9 mouse cellular contexts compared by ENCODE assay signal in genomic region chr6:117905260-117905930, GRCm38 (mm10). TPM values are rescaled to one million over a fixed set of nuclear protein-coding genes. Genes with fewer than 3 reads are reported as not detected.
DNase-seq lines count a peak whose midpoint lies in the region; ATAC-seq and TF ChIP-seq lines count a peak whose summit lies in the region.
"Had no signal": no experiment of that assay in that cellular context is flagged by ENCODE, and none has a peak within 500 bp of the region (broad histone marks: within the 10 kb centered on the region; RNA-seq: fewer than 3 reads in every experiment).

No protein-coding gene starts in this region.

- intact Hi-C loops in gastrocnemius, postnatal 36 days (cut with DNase I), result no loop called here
- intact Hi-C loops in left cerebral cortex, postnatal 10 days (cut with DNase I), result no loop called here

- no peak for ATAC-seq in lung, embryonic 14.5 days (ENCODE audit: insufficient read depth)
- no peak for ATAC-seq in embryonic facial prominence, embryonic 11.5 days (replicated peaks; ENCODE audit: insufficient number of reproducible peaks, low FRiP score, low TSS enrichment, low read depth)
- no peak for ATAC-seq in intestine, embryonic 14.5 days (replicated peaks; ENCODE audit: low FRiP score, low TSS enrichment, low read depth)
- no peak for ATAC-seq in CD4-positive, CD25-positive, alpha-beta regulatory T cell, adult 4 months

- TF ChIP-seq POLR2A in myocyte (IDR thresholded peaks at IDR 0.05; ENCODE audit: insufficient read length, low read depth), result no peak

- H3K4me1 ChIP-seq in lung, embryonic 14.5 days (ENCODE audit: insufficient read depth), result peaks cover 8% of the 10 kb centered on the region; the same call in 1 of the 2 replicates
- no peaks in the 10 kb centered on the region for H3K4me1 ChIP-seq in embryonic facial prominence, embryonic 11.5 days (ENCODE audit: control insufficient read depth, insufficient read depth, low read length)
- H3K4me1 ChIP-seq in intestine, embryonic 14.5 days (replicated peaks; ENCODE audit: control insufficient read depth, insufficient read depth, low read length), result peaks cover 19% of the 10 kb centered on the region

- peak overlapping the region; percentile 68 for H3K9ac ChIP-seq in lung, embryonic 14.5 days
- no peak overlapping the region for H3K9ac ChIP-seq in embryonic facial prominence, embryonic 11.5 days (replicated peaks; ENCODE audit: low read length)
- H3K9ac ChIP-seq in intestine, embryonic 14.5 days (ENCODE audit: low read length), result peak overlapping the region; percentile 67

- DNase-seq in lung, embryonic 14.5 days, result peak; percentile 23
- DNase-seq in lung, adult 18-20 months, result no peak
- DNase-seq in embryonic facial prominence, embryonic 11.5 days (ENCODE audit: low spot score), result no peak
- DNase-seq in intestine, embryonic 14.5 days (ENCODE audit: low spot score), result no peak
- no peak for DNase-seq in gastrocnemius, postnatal 36 days
- no peak for DNase-seq in left cerebral cortex, postnatal 10 days (ENCODE audit: extremely low spot score in 1 of 2, low spot score in 2 of 2)

- H3K27me3 ChIP-seq in lung, embryonic 14.5 days (ENCODE audit: insufficient read depth, low read length), result no peaks in the 10 kb centered on the region
- no peaks in the 10 kb centered on the region; the same call in 1 of the 2 replicates for H3K27me3 ChIP-seq in embryonic facial prominence, embryonic 11.5 days (ENCODE audit: control insufficient read depth, insufficient read depth, low read length)
- no peaks in the 10 kb centered on the region for H3K27me3 ChIP-seq in intestine, embryonic 14.5 days (replicated peaks; ENCODE audit: control insufficient read depth, insufficient read depth, low read length)
- no peaks in the 10 kb centered on the region for H3K27me3 ChIP-seq in myocyte (ENCODE audit: control insufficient read depth, insufficient read depth, insufficient read length)

- no peak overlapping the region for H3ac ChIP-seq in myocyte (ENCODE audit: control insufficient read depth, insufficient read length)

- peaks cover 42% of the 10 kb centered on the region for H3K79me2 ChIP-seq in myocyte (ENCODE audit: control insufficient read depth, insufficient read depth)

- H3K4me2 ChIP-seq in lung, embryonic 14.5 days, result peak overlapping the region; percentile 65
- peak overlapping the region; percentile 40; the same call in 1 of the 2 replicates for H3K4me2 ChIP-seq in embryonic facial prominence, embryonic 11.5 days (ENCODE audit: low read depth, low read length)
- H3K4me2 ChIP-seq in intestine, embryonic 14.5 days (ENCODE audit: low read length), result peak overlapping the region; percentile 54
- peak overlapping the region; percentile 97 for H3K4me2 ChIP-seq in myocyte (ENCODE audit: low read depth)

- no peaks in the 10 kb centered on the region for H3K9me3 ChIP-seq in lung, embryonic 14.5 days (ENCODE audit: low read depth, low read length)
- H3K9me3 ChIP-seq in embryonic facial prominence, embryonic 11.5 days (replicated peaks; ENCODE audit: control insufficient read depth, low read length), result no peaks in the 10 kb centered on the region
- no peaks in the 10 kb centered on the region for H3K9me3 ChIP-seq in intestine, embryonic 14.5 days (ENCODE audit: control insufficient read depth, low read length)

- peak overlapping the region; percentile 92 for H3K27ac ChIP-seq in lung, embryonic 14.5 days (ENCODE audit: low read depth)
- H3K27ac ChIP-seq in embryonic facial prominence, embryonic 11.5 days (replicated peaks; ENCODE audit: low read depth, low read length), result no peak overlapping the region
- H3K27ac ChIP-seq in intestine, embryonic 14.5 days (ENCODE audit: low read depth), result peak overlapping the region; percentile 88

- no peaks in the 10 kb centered on the region for H3K36me3 ChIP-seq in lung, embryonic 14.5 days (ENCODE audit: insufficient read depth)
- no peaks in the 10 kb centered on the region for H3K36me3 ChIP-seq in embryonic facial prominence, embryonic 11.5 days (replicated peaks; ENCODE audit: control insufficient read depth, insufficient read depth, low read depth, low read length)
- no peaks in the 10 kb centered on the region for H3K36me3 ChIP-seq in intestine, embryonic 14.5 days (ENCODE audit: control insufficient read depth, insufficient read depth, low read length)
- no peaks in the 10 kb centered on the region for H3K36me3 ChIP-seq in myocyte (ENCODE audit: control insufficient read depth, insufficient read depth)

- H3K4me3 ChIP-seq in lung, embryonic 14.5 days (ENCODE audit: low read depth, low read length), result peak overlapping the region; percentile 100
- no peak overlapping the region for H3K4me3 ChIP-seq in embryonic facial prominence, embryonic 11.5 days (ENCODE audit: low read depth, low read length)
- peak overlapping the region; percentile 54 for H3K4me3 ChIP-seq in intestine, embryonic 14.5 days (ENCODE audit: low read depth, low read length)
- H3K4me3 ChIP-seq in myocyte, result peak overlapping the region; percentile 96

- 20% methylated on average over 4 of the region's 4 CpGs for WGBS in lung, embryonic 14.5 days
- 37% methylated on average over 4 of the region's 4 CpGs for WGBS in embryonic facial prominence, embryonic 11.5 days
- WGBS in intestine, embryonic 14.5 days, result 17% methylated on average over 4 of the region's 4 CpGs

- no peak for TF ChIP-seq CTCF in lung, embryonic 14.5 days (IDR thresholded peaks at IDR 0.05; ENCODE audit: low read depth)

TF ChIP-seq in myocyte, 11 proteins besides CTCF, POLR2A, EP300 and RAD21:
- TF ChIP-seq MAX (IDR thresholded peaks at IDR 0.05; ENCODE audit: low read depth), result no peak
- no peak for TF ChIP-seq MYOD1 (IDR thresholded peaks at IDR 0.05; ENCODE audit: control insufficient read depth in 1 of 3, insufficient read length in 2 of 3, low read depth in 2 of 3)
- no peak for TF ChIP-seq REST (IDR thresholded peaks at IDR 0.05; ENCODE audit: insufficient read depth, insufficient read length)
- TF ChIP-seq SRF (IDR thresholded peaks at IDR 0.05; ENCODE audit: control insufficient read depth, insufficient read length, low read depth), result no peak
- TF ChIP-seq TCF3 (IDR thresholded peaks at IDR 0.05; ENCODE audit: insufficient read length, low read depth), result no peak
- no peak for TF ChIP-seq TCF12 (IDR thresholded peaks at IDR 0.05; ENCODE audit: insufficient read depth, poor library complexity, severe bottlenecking)
- no peak for TF ChIP-seq CEBPB (IDR thresholded peaks at IDR 0.05; ENCODE audit: insufficient read depth, poor library complexity, severe bottlenecking)
- TF ChIP-seq POLR2AphosphoS2 (IDR thresholded peaks at IDR 0.05; ENCODE audit: insufficient read length, low read depth), result no peak
- no peak for TF ChIP-seq E2F4 (IDR thresholded peaks at IDR 0.05; ENCODE audit: insufficient read depth)
- no peak for TF ChIP-seq MYOG (IDR thresholded peaks at IDR 0.05; ENCODE audit: control insufficient read depth in 1 of 3, insufficient read depth in 1 of 3, insufficient read length in 2 of 3, low read depth in 2 of 3)
- TF ChIP-seq USF1 (IDR thresholded peaks at IDR 0.05; ENCODE audit: low read depth), result no peak

RNA-seq across cellular contexts. Expression of gene Hnrnpf, which starts 5.3 kb away (rescaled TPM):
- 803 and 809 TPM in 2 replicates for polyA plus RNA-seq in lung, embryonic 14.5 days (2014; fragmentation: Nextera tagmentation; extraction: Ambion mirVana)
- 865 and 885 TPM in 2 replicates for polyA plus RNA-seq in embryonic facial prominence, embryonic 11.5 days (2014; fragmentation: Nextera tagmentation; extraction: Ambion mirVana)
- polyA plus RNA-seq in intestine, embryonic 14.5 days (2014; fragmentation: Nextera tagmentation; extraction: Ambion mirVana), result 798 and 814 TPM in 2 replicates
- 186 TPM for polyA plus RNA-seq in myocyte (2012; fragmentation: generic; extraction: Trizol)
- total RNA-seq in gastrocnemius, postnatal 36 days (2021), result 10 to 100 TPM; 83.2 to 98.9 TPM
- total RNA-seq in left cerebral cortex, postnatal 10 days (2021), result 100 to 1,000 TPM; 144 to 146 TPM
- polyA plus RNA-seq in CD4-positive, CD25-positive, alpha-beta regulatory T cell, adult 4 months (2017; shearing (Covaris generic)), result 1,000 to 10,000 TPM; 1,072 to 1,239 TPM

RNA-seq across cellular contexts. Expression of gene Fxyd4, which starts 32.1 kb away (rescaled TPM):
- 3.6 and 3.9 TPM in 2 replicates for polyA plus RNA-seq in lung, embryonic 14.5 days (2014; fragmentation: Nextera tagmentation; extraction: Ambion mirVana)
- polyA plus RNA-seq in embryonic facial prominence, embryonic 11.5 days (2014; fragmentation: Nextera tagmentation; extraction: Ambion mirVana), result 0.26 and 0.83 TPM in 2 replicates
- polyA plus RNA-seq in intestine, embryonic 14.5 days (2014; fragmentation: Nextera tagmentation; extraction: Ambion mirVana), result 1.7 and 3.2 TPM in 2 replicates
- polyA plus RNA-seq in myocyte (2012; fragmentation: generic; extraction: Trizol), result 0.64 TPM
- not detected for total RNA-seq in gastrocnemius, postnatal 36 days (2021)
- total RNA-seq in left cerebral cortex, postnatal 10 days (2021), result not detected
- 10 to 100 TPM in 1 of 2 experiments, 1 to 10 TPM in 1; 7.6 to 14.3 TPM for polyA plus RNA-seq in CD4-positive, CD25-positive, alpha-beta regulatory T cell, adult 4 months (2017; shearing (Covaris generic))
- total RNA-seq: common myeloid progenitor, adult 5-6 weeks had no signal

RNA-seq across cellular contexts. Expression of gene Zfp239, which starts 43.5 kb away (rescaled TPM):
- 9.3 and 12.3 TPM in 2 replicates for polyA plus RNA-seq in lung, embryonic 14.5 days (2014; fragmentation: Nextera tagmentation; extraction: Ambion mirVana)
- polyA plus RNA-seq in embryonic facial prominence, embryonic 11.5 days (2014; fragmentation: Nextera tagmentation; extraction: Ambion mirVana), result 13.9 and 15.5 TPM in 2 replicates
- polyA plus RNA-seq in intestine, embryonic 14.5 days (2014; fragmentation: Nextera tagmentation; extraction: Ambion mirVana), result 6.8 and 8.4 TPM in 2 replicates
- polyA plus RNA-seq in myocyte (2012; fragmentation: generic; extraction: Trizol), result 2.1 TPM
- total RNA-seq in gastrocnemius, postnatal 36 days (2021), result under 1 TPM; 0.23 to 0.37 TPM
- total RNA-seq in left cerebral cortex, postnatal 10 days (2021), result 10 to 100 TPM; 31.6 to 38.5 TPM
- 1 to 10 TPM; 2.4 to 3.3 TPM for polyA plus RNA-seq in CD4-positive, CD25-positive, alpha-beta regulatory T cell, adult 4 months (2017; shearing (Covaris generic))

Comparison
In these comparisons a context has a peak if more than half of its experiments do, and no peak if none do; other contexts are left out.
1. H3K4me2 ChIP-seq: peak in every context shown above with its lines; median percentile 97 in myocyte; 65 in lung, embryonic 14.5 days; 54 in intestine, embryonic 14.5 days; 40 in embryonic facial prominence, embryonic 11.5 days.